Mouse (Mus musculus) ES-E14 (cell line): ENCODE results near the gene Traf4. TPM values are rescaled to one million over a fixed set of nuclear protein-coding genes. Genes with fewer than 3 reads are reported as not detected.

Experiments used
- DNase-seq: peaks from one replicate; pipeline ENCODE4 v3.0.0-alpha.2; 2013; ENCODE audit warnings: low read depth, low spot score
- H3K27ac ChIP-seq: 2 replicates; pipeline ENCODE4 v1.5.1; 2012; ENCODE audit warnings: low read depth, mild to moderate bottlenecking, low read length, moderate library complexity, mixed read lengths; ENCODE audit not compliant: poor library complexity, insufficient read depth, severe bottlenecking
- H3K36me3 ChIP-seq: 2 replicates; pipeline ENCODE4 v1.6.1; 2012; ENCODE audit warnings: mild to moderate bottlenecking, low read length, moderate library complexity, mixed read lengths; ENCODE audit not compliant: control insufficient read depth, poor library complexity, insufficient read depth, severe bottlenecking
- H3K4me1 ChIP-seq, 2 experiments: fragments of 150-350 bp in 1 of 2; sonication (generic) in 1 of 2; 2 replicates each; pipeline ENCODE4 v1.6.1; 2012; ENCODE audit warnings: low read length in 2 of 2, mild to moderate bottlenecking in 1 of 2, mixed read lengths in 1 of 2; ENCODE audit not compliant: control insufficient read depth in 2 of 2, insufficient read depth in 2 of 2, poor library complexity in 1 of 2
- H3K4me3 ChIP-seq, 2 experiments: fragments of 150-350 bp in 1 of 2; sonication (generic) in 1 of 2; 2 replicates each; pipeline ENCODE4 v1.5.1; 2012; ENCODE audit warnings: low read length in 2 of 2, low read depth in 1 of 2, mild to moderate bottlenecking in 1 of 2, mixed read lengths in 1 of 2; ENCODE audit not compliant: insufficient read depth in 1 of 2, poor library complexity in 1 of 2, severe bottlenecking in 1 of 2
- H3K9ac ChIP-seq: 2 replicates; pipeline ENCODE4 v1.6.1; 2012; ENCODE audit warnings: low read depth, mild to moderate bottlenecking, low read length, mixed read lengths; ENCODE audit not compliant: poor library complexity, insufficient read depth, severe bottlenecking
- H3K9me3 ChIP-seq: fragments of 150-350 bp; sonication (generic); 2 replicates; pipeline ENCODE4 v1.6.1; 2012; ENCODE audit warnings: low read depth, mild to moderate bottlenecking, low read length; ENCODE audit not compliant: control insufficient read depth, insufficient read depth
- CHD2 ChIP-seq: IDR thresholded peaks from 2 replicates; pipeline ENCODE4 v1.6.1; 2014; ENCODE audit warnings: mild to moderate bottlenecking, low read depth, low read length, inconsistent platforms
- HCFC1 ChIP-seq: IDR thresholded peaks from 2 replicates; pipeline ENCODE4 v1.6.1; 2012; ENCODE audit warnings: low read length, inconsistent platforms, borderline replicate concordance; ENCODE audit not compliant: insufficient read depth
- MAFK ChIP-seq: IDR thresholded peaks from 2 replicates; pipeline ENCODE4 v1.6.1; 2014; ENCODE audit warnings: mild to moderate bottlenecking, low read depth, low read length, inconsistent platforms; ENCODE audit not compliant: insufficient read depth
- ZC3H11A ChIP-seq: IDR thresholded peaks from 2 replicates; pipeline ENCODE4 v1.6.1; 2012; ENCODE audit warnings: low read depth, mild to moderate bottlenecking, inconsistent platforms, low read length, borderline replicate concordance
- ZNF384 ChIP-seq: IDR thresholded peaks from 2 replicates; pipeline ENCODE4 v1.6.1; 2012; ENCODE audit warnings: low read depth, low read length, inconsistent platforms
- in situ Hi-C, 2 experiments: fragments of 600-800 bp; cut with MboI; formaldehyde crosslinking; loops; one replicate each; pipeline ENCODE4 v1.15.1; 2025; ENCODE audit warnings: low sequenced_read_pairs in 2 of 2, inconsistent platforms in 1 of 2; ENCODE audit not compliant: unreplicated experiment in 2 of 2
- total RNA-seq: library from RNA; depleted of rRNA; stranded (reverse); fragments of 300-350 nt; gene quantifications from 2 replicates; pipeline ENCODE4 v1.2.3, GENCODE M21; 2012

Traf4 gene
- total RNA-seq, 1 experiment = 78.2 TPM

DNA sequence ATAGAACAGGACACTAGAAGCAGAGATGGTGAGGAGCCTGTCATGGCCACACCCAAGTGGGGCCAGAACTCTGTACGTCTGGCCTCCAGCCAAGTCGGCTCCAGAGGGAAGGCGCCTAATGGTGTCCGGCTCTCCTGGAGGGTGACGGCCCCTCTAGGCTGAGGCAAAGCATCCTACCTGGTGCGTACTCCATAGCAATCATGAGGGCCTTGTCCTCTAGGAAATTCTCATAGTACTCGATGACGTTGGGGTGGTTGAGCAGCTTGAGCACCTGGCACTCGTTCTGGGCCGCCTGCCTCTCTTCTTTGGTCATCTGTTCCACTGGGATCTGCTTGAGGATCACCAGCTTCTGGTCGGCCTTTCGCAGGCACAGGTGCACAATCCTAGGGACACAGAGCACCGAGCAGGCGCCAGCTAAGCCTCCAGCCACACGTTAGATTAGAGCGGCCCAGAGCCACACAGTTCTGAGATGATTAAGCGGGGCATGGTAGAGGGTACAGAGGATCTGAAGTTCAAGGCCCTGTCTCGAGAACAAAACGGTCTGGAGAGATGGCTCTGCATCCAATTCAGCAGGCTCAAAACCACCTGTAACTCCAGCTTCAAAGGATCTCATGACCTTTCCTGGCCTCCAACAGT, 7.5 kb upstream of the Traf4 start:
- TF ChIP-seq HCFC1 = no peak
- no peak for TF ChIP-seq ZC3H11A
- no peak for TF ChIP-seq MAFK
- no peak for TF ChIP-seq ZNF384
- no peak for TF ChIP-seq CHD2
- H3K9ac ChIP-seq = peak overlapping the region; percentile 40; the same call in 1 of the 2 replicates
- peaks cover 0 to 27% of the 10 kb centered on the region in 2 experiments; a peak in 2 of 4 replicates for H3K4me1 ChIP-seq
- peak overlapping the region in 1 of 2 experiments; percentile 22; a peak in 1 of 4 replicates for H3K4me3 ChIP-seq
- no peak for DNase-seq
- no peaks in the 10 kb centered on the region for H3K9me3 ChIP-seq
- no peak overlapping the region for H3K27ac ChIP-seq
- in situ Hi-C loops = no loop called here
- no peaks in the 10 kb centered on the region for H3K36me3 ChIP-seq

DNA sequence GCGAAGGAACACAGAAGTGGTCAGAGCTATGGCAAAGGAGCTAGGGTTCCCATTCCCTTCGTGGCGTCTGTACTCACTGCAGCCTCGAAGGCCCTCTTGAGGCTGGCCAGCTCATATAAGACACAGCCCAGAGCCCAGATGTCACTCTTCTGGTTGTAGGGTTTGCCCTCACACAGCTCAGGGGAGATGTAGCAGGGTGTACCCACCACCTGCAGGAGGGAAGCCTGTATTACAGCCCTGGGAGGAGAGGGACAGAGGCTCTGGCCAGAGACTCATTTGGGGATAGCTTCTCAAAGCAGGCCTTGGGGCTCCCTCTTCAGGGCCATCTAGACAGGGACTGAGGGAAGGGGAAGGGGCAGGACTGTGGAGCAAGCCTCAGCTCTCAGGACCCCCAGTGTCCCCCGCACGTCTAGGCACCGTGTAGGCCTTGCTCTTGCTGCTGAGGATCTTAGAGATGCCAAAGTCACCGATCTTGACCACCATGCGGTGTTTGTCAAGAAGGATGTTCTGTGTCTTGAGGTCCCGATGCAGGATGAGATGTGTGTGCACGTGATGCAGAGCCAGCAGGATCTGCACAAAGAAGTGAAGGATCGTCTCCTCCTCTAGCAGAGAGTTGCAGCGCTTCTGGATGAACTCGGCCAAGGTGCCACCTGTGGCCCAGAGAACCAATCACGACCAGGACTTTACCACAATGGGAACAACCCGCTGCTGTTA, 6.8 kb upstream of the Traf4 start:
- Histone ChIP-seq H3K4me1 (peaks cover 0 to 34% of the 10 kb centered on the region in 2 experiments; a peak in 2 of 4 replicates), H3K9ac (no peak overlapping the region), H3K36me3 (no peaks in the 10 kb centered on the region), H3K9me3 (no peaks in the 10 kb centered on the region), H3K27ac (no peak overlapping the region), H3K4me3 (no peak overlapping the region)
- TF ChIP-seq MAFK (no peak), CHD2 (no peak), HCFC1 (no peak), ZNF384 (no peak), ZC3H11A (no peak)
- DNase-seq = no peak
- in situ Hi-C loops = no loop called here

- in situ Hi-C loops = no loop called here
- no peak overlapping the region for H3K9ac ChIP-seq
- peak; percentile 70; the same call in 1 of the 2 replicates for TF ChIP-seq MAFK
- no peak for TF ChIP-seq ZC3H11A
- peak; percentile 97 for TF ChIP-seq ZNF384
- peak overlapping the region in 1 of 2 experiments; percentile 31; a peak in 1 of 4 replicates for H3K4me3 ChIP-seq
- no peak for DNase-seq
- H3K27ac ChIP-seq = no peak overlapping the region
- H3K9me3 ChIP-seq = no peaks in the 10 kb centered on the region
- peaks cover 0 to 39% of the 10 kb centered on the region in 2 experiments; a peak in 3 of 4 replicates for H3K4me1 ChIP-seq
- no peaks in the 10 kb centered on the region for H3K36me3 ChIP-seq
Observed at GRCm38 (mm10) chr11:78171328-78171727, 5.9 kb upstream of the Traf4 start.

GRCm38 (mm10) chr11:78170306-78170705, 4.9 kb upstream of the Traf4 start:
- Histone ChIP-seq H3K9ac (peak overlapping the region; percentile 12), H3K4me1 (peaks cover 0 to 43% of the 10 kb centered on the region in 2 experiments; a peak in 3 of 4 replicates), H3K36me3 (no peaks in the 10 kb centered on the region), H3K27ac (no peak overlapping the region), H3K9me3 (no peaks in the 10 kb centered on the region), H3K4me3 (peak overlapping the region in 1 of 2 experiments; percentile 31; a peak in 1 of 4 replicates)
- TF ChIP-seq MAFK = no peak
- TF ChIP-seq ZNF384 = no peak
- TF ChIP-seq ZC3H11A = no peak
- no peak for TF ChIP-seq CHD2
- no peak for TF ChIP-seq HCFC1
- no peak for DNase-seq
- in situ Hi-C loops = no loop called here
